Mouse (Mus musculus): Measurements from ENCODE around the gene Bcar1. TPM values are rescaled to one million over a fixed set of nuclear protein-coding genes. Genes with fewer than 3 reads are reported as not detected.

Gene Bcar1
- polyA plus RNA-seq, 1 experiment from 2014 or later, result 156 TPM

DNA sequence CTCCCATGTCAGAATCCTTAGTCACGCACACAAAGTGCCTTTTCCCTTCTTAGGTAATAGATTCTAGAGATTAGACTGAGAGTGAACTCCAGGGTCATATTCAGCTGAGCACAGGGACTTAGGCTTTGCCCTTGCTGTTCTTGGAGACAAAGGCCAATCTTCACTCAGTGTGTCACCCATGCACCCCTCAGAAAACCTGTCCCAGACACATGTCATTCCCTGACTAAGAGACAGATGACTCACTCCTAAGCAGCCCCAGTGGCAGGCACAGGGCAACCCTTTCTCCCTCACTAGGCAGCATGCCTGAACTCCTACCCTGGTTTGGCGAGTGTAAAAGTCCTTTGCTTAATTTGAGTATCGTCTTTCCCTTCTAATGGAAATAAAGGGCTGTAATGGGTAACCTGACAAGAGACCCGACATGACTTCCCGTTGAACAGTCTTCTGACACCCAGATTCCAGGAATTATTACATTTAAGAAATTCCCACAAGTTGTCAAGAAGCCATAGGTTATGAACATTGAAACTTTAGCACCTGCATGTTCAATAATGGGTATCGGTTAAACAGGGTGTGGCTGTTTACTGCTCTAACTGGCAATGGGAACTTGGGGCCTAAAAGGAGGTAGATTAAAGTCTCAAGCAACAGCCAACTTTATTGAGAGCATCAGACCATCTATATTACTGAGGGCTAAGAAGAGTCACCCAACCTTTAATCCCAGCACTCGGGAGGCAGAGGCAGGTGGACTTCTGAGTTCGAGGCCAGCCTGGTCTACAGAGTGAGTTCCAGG, 4.4 kb upstream of the Bcar1 start:
- in situ Hi-C loops (cut with MboI; ENCODE audit: low pct_unique_long_range_greater_than_20kb), result loop anchor here (5.0 to 25.0 kb wide), 2 partner anchors 41 to 961 kb away; no protein-coding TSS in a partner anchor
- no peak for TF ChIP-seq CTCF (IDR thresholded peaks at IDR 0.05)
- no peak for DNase-seq (ENCODE audit: low read depth, low spot score)
- ChIA-PET CTCF (no interaction called here), POLR2A (interaction anchor here (10.1 kb wide), 1 partner anchor 15 kb away, joined by 99 read pairs; no protein-coding TSS in a partner anchor)
- ATAC-seq, result peak; percentile 40
- no peaks in the 10 kb centered on the region for H3K27me3 ChIP-seq

DNA sequence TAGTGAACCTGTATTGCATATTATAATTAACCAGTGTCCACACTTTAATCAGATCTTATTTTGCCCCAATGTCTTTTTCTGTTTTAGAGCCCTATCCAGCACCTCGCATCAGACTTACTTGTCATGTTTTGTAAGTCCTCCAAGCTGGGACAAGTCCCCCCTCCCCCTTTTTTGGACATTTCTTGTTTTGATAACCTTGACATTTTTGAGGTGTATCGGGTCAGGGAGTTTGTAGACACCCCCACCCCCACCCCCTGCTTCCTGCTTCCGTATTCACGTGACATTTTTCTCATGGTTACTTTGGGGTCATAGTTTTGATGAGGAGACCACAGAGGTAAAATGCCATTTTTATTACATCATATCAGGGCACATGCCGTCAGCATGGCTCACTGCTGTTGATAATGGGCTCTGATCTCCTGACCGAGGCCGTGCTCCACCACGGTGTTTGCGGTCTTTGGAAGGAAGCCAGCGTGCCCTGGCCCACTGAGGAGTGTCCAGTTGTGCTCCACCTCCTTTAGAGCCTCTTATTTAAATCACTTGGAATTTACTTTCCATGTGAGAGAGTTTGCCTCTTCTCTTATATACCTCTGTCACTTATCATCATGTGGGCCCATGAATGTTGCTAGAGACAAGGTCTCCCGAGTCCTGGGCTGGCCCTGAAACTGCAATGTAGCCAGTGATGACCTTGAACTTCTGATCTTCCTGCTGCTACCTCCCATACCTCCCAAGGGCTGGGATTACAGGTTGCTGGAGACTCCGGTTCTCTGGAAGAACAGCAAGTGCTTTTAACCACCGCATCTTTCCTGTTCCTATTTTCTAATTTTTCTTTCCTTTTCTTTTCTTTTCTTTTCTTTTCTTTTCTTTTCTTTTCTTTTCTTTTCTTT, 3.2 kb upstream of the Bcar1 start:
- TF ChIP-seq CTCF (IDR thresholded peaks at IDR 0.05), result no peak
- DNase-seq (ENCODE audit: low read depth, low spot score) (peak; percentile 84), ATAC-seq (peak; percentile 28)
- ChIA-PET POLR2A (interaction anchor here (1.3 to 10.1 kb wide), 4 partner anchors 14 to 38 kb away, joined by 3 to 99 read pairs (median 6); no protein-coding TSS in a partner anchor), CTCF (interaction anchor here (0.6 to 2.5 kb wide), 4 partner anchors 12 to 79 kb away, joined by 3 to 20 read pairs (median 4); no protein-coding TSS in a partner anchor)
- in situ Hi-C loops (cut with MboI; ENCODE audit: low pct_unique_long_range_greater_than_20kb), result loop anchor here (5.0 to 25.0 kb wide), 2 partner anchors 40 to 960 kb away; no protein-coding TSS in a partner anchor
- H3K27me3 ChIP-seq, result no peaks in the 10 kb centered on the region

GRCm38 (mm10) chr8:111745591-111746418, 2.2 kb upstream of the Bcar1 start:
- ChIA-PET POLR2A (interaction anchor here (1.0 to 10.1 kb wide), 6 partner anchors 13 to 63 kb away, joined by 3 to 99 read pairs (median 4); no protein-coding TSS in a partner anchor), CTCF (interaction anchor here (0.6 to 2.5 kb wide), 4 partner anchors 11 to 80 kb away, joined by 3 to 20 read pairs (median 4); no protein-coding TSS in a partner anchor)
- peak; percentile 76 for ATAC-seq
- TF ChIP-seq CTCF (IDR thresholded peaks at IDR 0.05), result no peak
- in situ Hi-C loops (cut with MboI; ENCODE audit: low pct_unique_long_range_greater_than_20kb), result loop anchor here (5.0 to 25.0 kb wide), 2 partner anchors 39 to 959 kb away; no protein-coding TSS in a partner anchor
- H3K27me3 ChIP-seq, result no peaks in the 10 kb centered on the region
- DNase-seq (ENCODE audit: low read depth, low spot score), result peak; percentile 89

GRCm38 (mm10) chr8:111745086-111745485, 1.5 kb upstream of the Bcar1 start:
- in situ Hi-C loops (cut with MboI; ENCODE audit: low pct_unique_long_range_greater_than_20kb), result loop anchor here (5.0 to 25.0 kb wide), 2 partner anchors 38 to 958 kb away; no protein-coding TSS in a partner anchor
- no peaks in the 10 kb centered on the region for H3K27me3 ChIP-seq
- ATAC-seq, result no peak
- POLR2A ChIA-PET, result interaction anchor here (1.0 to 10.1 kb wide), 4 partner anchors 12 to 63 kb away, joined by 3 to 99 read pairs (median 6); no protein-coding TSS in a partner anchor
- DNase-seq (ENCODE audit: low read depth, low spot score), result no peak
- no peak for TF ChIP-seq CTCF (IDR thresholded peaks at IDR 0.05)
- CTCF ChIA-PET, result interaction anchor here (2.5 kb wide), 1 partner anchor 10 kb away, joined by 20 read pairs; no protein-coding TSS in a partner anchor

- DNase-seq (ENCODE audit: low read depth, low spot score) (no peak), ATAC-seq (no peak)
- H3K27me3 ChIP-seq, result no peaks in the 10 kb centered on the region
- ChIA-PET POLR2A (interaction anchor here (0.5 to 10.1 kb wide), 3 partner anchors 11 to 48 kb away, joined by 3 to 99 read pairs (median 3); no protein-coding TSS in a partner anchor), CTCF (interaction anchor here (1.1 to 2.6 kb wide), 2 partner anchors 11 to 35 kb away, joined by 3 to 5 read pairs; no protein-coding TSS in a partner anchor)
- no peak for TF ChIP-seq CTCF (IDR thresholded peaks at IDR 0.05)
- in situ Hi-C loops (cut with MboI; ENCODE audit: low pct_unique_long_range_greater_than_20kb), result loop anchor here (25.0 kb wide), 1 partner anchor 956 kb away; no protein-coding TSS in a partner anchor
Measured at GRCm38 (mm10) chr8:111743101-111743791, 363 bp downstream of the Bcar1 start.

DNA sequence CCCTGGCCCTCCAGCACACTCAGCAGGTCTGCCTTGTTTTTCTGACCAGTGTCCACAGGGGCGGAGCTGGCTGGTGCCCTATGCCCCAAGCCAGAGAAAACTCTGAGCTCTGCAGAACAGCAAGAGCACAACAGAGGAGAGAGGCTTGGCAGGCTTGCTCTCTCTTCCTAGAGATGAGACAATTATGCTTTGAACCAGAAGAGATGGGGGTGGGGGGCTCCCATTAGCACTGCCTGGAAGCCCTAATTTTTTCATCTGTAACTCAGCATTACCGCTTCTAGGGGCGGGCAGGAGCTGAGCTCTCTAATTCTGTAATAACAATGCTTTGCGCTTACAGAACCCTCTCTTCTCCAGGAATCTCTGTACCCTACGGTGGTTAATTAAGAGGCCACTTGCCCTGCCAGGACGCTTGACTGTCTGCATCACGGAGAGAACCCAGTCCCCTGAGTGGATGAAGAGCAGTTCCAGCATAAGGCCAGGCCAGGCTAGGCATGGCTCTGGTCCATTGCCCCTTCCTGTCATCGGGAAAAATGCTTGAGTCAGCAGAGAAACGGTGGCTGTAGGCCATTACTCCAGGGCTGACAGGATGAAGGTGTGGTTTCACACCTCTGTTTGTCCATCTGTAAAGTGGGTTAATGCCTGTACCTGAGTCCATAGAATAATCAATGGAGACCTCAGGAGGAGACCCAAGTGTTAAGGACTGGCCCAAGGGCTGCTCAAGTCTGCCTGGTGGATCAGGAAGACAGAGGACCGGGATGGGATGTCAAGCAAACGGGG, 1.2 kb downstream of the Bcar1 start:
- H3K27me3 ChIP-seq, result no peaks in the 10 kb centered on the region
- POLR2A ChIA-PET, result interaction anchor here (0.5 to 10.1 kb wide), 3 partner anchors 10 to 48 kb away, joined by 3 to 99 read pairs (median 3); no protein-coding TSS in a partner anchor
- no peak for ATAC-seq
- no peak for TF ChIP-seq CTCF (IDR thresholded peaks at IDR 0.05)
- in situ Hi-C loops (cut with MboI; ENCODE audit: low pct_unique_long_range_greater_than_20kb), result loop anchor here (25.0 kb wide), 1 partner anchor 955 kb away; no protein-coding TSS in a partner anchor
- no peak for DNase-seq (ENCODE audit: low read depth, low spot score)
- CTCF ChIA-PET, result interaction anchor here (1.1 to 2.6 kb wide), 2 partner anchors 24 to 34 kb away, joined by 3 to 5 read pairs; no protein-coding TSS in a partner anchor

GRCm38 (mm10) chr8:111741556-111741955, 2.1 kb downstream of the Bcar1 start:
- no peaks in the 10 kb centered on the region for H3K27me3 ChIP-seq
- CTCF ChIA-PET, result interaction anchor here (1.1 to 2.6 kb wide), 2 partner anchors 23 to 33 kb away, joined by 3 to 5 read pairs; no protein-coding TSS in a partner anchor
- no peak for ATAC-seq
- POLR2A ChIA-PET, result interaction anchor here (10.1 kb wide), 1 partner anchor 9 kb away, joined by 99 read pairs; no protein-coding TSS in a partner anchor
- in situ Hi-C loops (cut with MboI; ENCODE audit: low pct_unique_long_range_greater_than_20kb), result loop anchor here (25.0 kb wide), 1 partner anchor 954 kb away; no protein-coding TSS in a partner anchor
- TF ChIP-seq CTCF (IDR thresholded peaks at IDR 0.05), result no peak
- no peak for DNase-seq (ENCODE audit: low read depth, low spot score)

GRCm38 (mm10) chr8:111740994-111741393, 2.6 kb downstream of the Bcar1 start:
- ChIA-PET CTCF (interaction anchor here (1.1 to 2.6 kb wide), 2 partner anchors 22 to 32 kb away, joined by 3 to 5 read pairs; no protein-coding TSS in a partner anchor), POLR2A (interaction anchor here (10.1 kb wide), 1 partner anchor 8 kb away, joined by 99 read pairs; no protein-coding TSS in a partner anchor)
- TF ChIP-seq CTCF (IDR thresholded peaks at IDR 0.05), result no peak
- no peak for ATAC-seq
- H3K27me3 ChIP-seq, result no peaks in the 10 kb centered on the region
- DNase-seq (ENCODE audit: low read depth, low spot score), result no peak
- in situ Hi-C loops (cut with MboI; ENCODE audit: low pct_unique_long_range_greater_than_20kb), result loop anchor here (25.0 kb wide), 1 partner anchor 954 kb away; no protein-coding TSS in a partner anchor

Measured in Patski (cell line).